Mouse (Mus musculus) cortical plate, adult 2 months (tissue): ENCODE results near the gene Oit1.

Source experiments
- CTCF ChIP-seq: fragments of 200-500 bp; IDR thresholded peaks from 2 replicates; pipeline ENCODE4 v1.5.1; 2011; ENCODE audit warnings: mild to moderate bottlenecking, control low read depth, low read length; ENCODE audit not compliant: insufficient read depth; ENCODE audit errors: extremely low read depth
- POLR2A ChIP-seq: fragments of 200-500 bp; IDR thresholded peaks from 2 replicates; pipeline ENCODE4 v1.6.1; 2011; ENCODE audit warnings: mild to moderate bottlenecking, low read length, control low read depth; ENCODE audit not compliant: insufficient read depth; ENCODE audit errors: extremely low read depth

DNA sequence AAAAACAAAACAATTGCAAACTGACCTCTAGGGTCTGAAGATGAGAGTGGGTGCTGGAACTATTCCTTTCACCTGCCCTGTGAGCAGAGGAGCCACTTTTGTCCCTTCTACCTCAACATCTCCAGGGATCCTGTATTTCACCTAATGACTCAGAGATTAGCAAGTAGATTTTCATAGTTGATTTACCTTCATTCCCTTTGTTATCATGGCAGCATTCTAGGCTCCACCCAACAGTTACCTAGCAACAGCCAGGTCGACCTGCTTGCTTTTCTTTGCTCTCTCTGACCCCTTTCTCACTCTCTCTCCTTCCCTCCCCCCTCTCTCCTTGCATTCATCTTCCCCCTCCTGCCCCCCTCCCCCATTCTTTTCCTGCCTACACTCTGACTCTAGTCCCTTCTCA is 11.4 kb downstream of the Oit1 start:
- TF ChIP-seq CTCF, result no peak
- no peak for TF ChIP-seq POLR2A
